Mouse (Mus musculus): ENCODE measurements around the gene Ube2g2. TPM values are rescaled to one million over a fixed set of nuclear protein-coding genes. Genes with fewer than 3 reads are reported as not detected.

Gene Ube2g2
- polyA plus RNA-seq, 1 experiment from 2014 or later, result 65.0 TPM

DNA sequence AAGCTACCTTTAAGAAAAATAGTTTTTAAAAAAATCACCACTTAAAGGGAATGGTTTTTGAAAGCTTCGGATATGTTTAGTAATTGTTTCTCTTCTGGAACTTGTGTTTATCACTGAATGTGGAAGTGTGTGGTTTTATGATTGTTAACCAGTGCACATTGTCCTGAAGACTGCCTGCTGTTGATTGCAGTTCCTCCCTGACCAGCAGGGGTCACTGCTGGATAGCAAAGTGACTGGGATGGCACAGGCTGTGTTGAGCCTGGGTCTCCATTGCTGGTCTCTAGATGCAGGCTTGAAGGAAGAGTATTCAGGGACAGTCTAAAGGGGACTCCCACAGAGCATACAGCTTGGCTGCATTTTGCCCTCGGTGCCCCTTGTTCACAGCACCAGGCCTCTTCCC, 5.4 kb downstream of the Ube2g2 start:
- Histone ChIP-seq H3K27ac (no peak overlapping the region), H3K9me3 (no peaks in the 10 kb centered on the region), H3K9ac (no peak overlapping the region), H3K4me3 (replicated peaks) (no peak overlapping the region), H3K27me3 (replicated peaks) (no peaks in the 10 kb centered on the region), H3K4me1 (replicated peaks) (peaks cover 30% of the 10 kb centered on the region), H3K4me2 (replicated peaks) (no peak overlapping the region), H3K36me3 (peaks cover 4% of the 10 kb centered on the region; the same call in 1 of the 2 replicates)
- WGBS, result 42% methylated on average over 2 of the region's 2 CpGs
- ATAC-seq, result peak; percentile 76

- H3K27ac ChIP-seq, result no peak overlapping the region
- H3K9me3 ChIP-seq, result no peaks in the 10 kb centered on the region
- H3K9ac ChIP-seq, result no peak overlapping the region
- no peaks in the 10 kb centered on the region for H3K27me3 ChIP-seq (replicated peaks)
- WGBS, result 82% methylated on average over 3 of the region's 3 CpGs
- H3K4me1 ChIP-seq (replicated peaks), result peaks cover 23% of the 10 kb centered on the region
- no peak for ATAC-seq
- H3K4me3 ChIP-seq (replicated peaks), result no peak overlapping the region
- H3K36me3 ChIP-seq, result peaks cover 6% of the 10 kb centered on the region; the same call in 1 of the 2 replicates
- no peak overlapping the region for H3K4me2 ChIP-seq (replicated peaks)
These were observed 7.1 kb downstream of the Ube2g2 start for GRCm38 (mm10) chr10:77629163-77629562.

DNA sequence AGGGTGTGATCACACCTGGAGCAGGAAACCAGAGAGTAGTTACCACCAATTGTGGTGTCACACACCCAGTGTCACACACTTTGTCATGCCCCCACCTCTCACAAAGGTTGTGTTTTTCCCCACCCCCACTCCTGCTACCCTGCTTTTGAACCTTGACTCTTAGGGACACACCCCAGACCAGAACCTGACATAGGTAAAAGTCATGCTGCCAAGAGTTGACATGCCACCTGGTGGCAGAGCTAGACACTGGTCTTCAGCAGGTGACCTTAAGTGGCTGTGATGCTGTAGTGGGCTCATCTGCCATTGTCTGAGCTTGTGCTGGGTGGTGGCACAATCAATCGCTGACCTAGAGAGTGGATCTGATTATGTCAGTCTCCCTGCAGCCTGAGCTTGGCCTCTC, 7.9 kb downstream of the Ube2g2 start:
- H3K9me3 ChIP-seq, result no peaks in the 10 kb centered on the region
- no peak overlapping the region for H3K27ac ChIP-seq
- WGBS, result 72% methylated on average over 1 of the region's 1 CpGs
- H3K4me2 ChIP-seq (replicated peaks), result no peak overlapping the region
- H3K4me1 ChIP-seq (replicated peaks), result peaks cover 20% of the 10 kb centered on the region
- peak; percentile 18; the same call in 1 of the 2 replicates for ATAC-seq
- H3K36me3 ChIP-seq, result peaks cover 6% of the 10 kb centered on the region; the same call in 1 of the 2 replicates
- no peak overlapping the region for H3K4me3 ChIP-seq (replicated peaks)
- no peaks in the 10 kb centered on the region for H3K27me3 ChIP-seq (replicated peaks)
- H3K9ac ChIP-seq, result no peak overlapping the region

- Histone ChIP-seq H3K4me3 (replicated peaks) (no peak overlapping the region), H3K36me3 (peaks cover 15% of the 10 kb centered on the region; the same call in 1 of the 2 replicates), H3K4me1 (replicated peaks) (peaks cover 15% of the 10 kb centered on the region), H3K9me3 (no peaks in the 10 kb centered on the region), H3K27me3 (replicated peaks) (no peaks in the 10 kb centered on the region), H3K4me2 (replicated peaks) (no peak overlapping the region), H3K27ac (no peak overlapping the region), H3K9ac (no peak overlapping the region)
- WGBS, result 75% methylated on average over 6 of the region's 6 CpGs
- ATAC-seq, result 0 out of 2 replicates have a peak, but pooled peaks have one; percentile 34
These were observed 11.9 kb downstream of the Ube2g2 start for GRCm38 (mm10) chr10:77634016-77634415.

DNA sequence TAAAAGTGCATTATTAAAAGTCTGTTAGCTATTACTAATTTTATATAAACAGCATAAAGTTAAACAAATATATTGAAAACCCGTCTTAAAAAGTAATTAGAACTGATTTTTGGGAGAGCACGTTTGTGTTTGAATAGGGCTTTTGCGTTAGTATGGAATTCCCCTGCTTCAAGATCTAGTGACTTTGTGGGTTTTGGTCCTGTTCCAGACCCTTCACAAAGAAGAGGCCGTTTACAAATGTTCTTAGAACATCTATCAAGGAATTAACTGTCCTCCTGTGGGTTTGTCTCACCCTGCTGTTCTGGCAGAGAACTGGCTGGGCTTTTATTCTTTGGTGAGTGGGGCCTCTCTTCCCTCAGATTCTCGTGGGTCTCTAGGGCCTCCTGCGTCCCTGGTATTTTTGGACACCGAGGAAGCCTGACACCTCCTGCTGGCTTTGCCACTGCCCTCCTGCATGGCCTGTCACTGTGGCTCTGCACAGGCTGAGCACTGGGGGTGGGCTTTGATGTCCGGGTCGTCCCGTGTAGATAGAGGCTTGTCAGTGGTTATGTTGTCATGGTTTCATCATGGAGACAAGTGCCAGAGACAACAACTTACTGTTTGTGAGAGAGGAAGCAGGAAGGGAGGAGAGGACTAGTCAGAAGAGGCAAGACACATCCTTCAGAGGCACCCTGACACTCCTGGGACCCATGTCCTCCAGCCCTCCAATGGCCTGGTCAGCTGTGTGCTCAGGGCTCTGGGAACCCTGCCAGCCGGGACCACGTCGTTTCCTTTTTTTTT, 12.6 kb downstream of the Ube2g2 start:
- H3K4me3 ChIP-seq (replicated peaks), result no peak overlapping the region
- no peaks in the 10 kb centered on the region for H3K9me3 ChIP-seq
- ATAC-seq, result 0 out of 2 replicates have a peak, but pooled peaks have one; percentile 28
- H3K27ac ChIP-seq, result no peak overlapping the region
- peaks cover 15% of the 10 kb centered on the region; the same call in 1 of the 2 replicates for H3K36me3 ChIP-seq
- WGBS, result 59% methylated on average over 13 of the region's 13 CpGs
- H3K27me3 ChIP-seq (replicated peaks), result no peaks in the 10 kb centered on the region
- peaks cover 15% of the 10 kb centered on the region for H3K4me1 ChIP-seq (replicated peaks)
- H3K9ac ChIP-seq, result no peak overlapping the region
- no peak overlapping the region for H3K4me2 ChIP-seq (replicated peaks)

GRCm38 (mm10) chr10:77636234-77636922, 14.3 kb downstream of the Ube2g2 start:
- no peak overlapping the region for H3K4me3 ChIP-seq (replicated peaks)
- no peak overlapping the region for H3K9ac ChIP-seq
- no peak for ATAC-seq
- H3K9me3 ChIP-seq, result no peaks in the 10 kb centered on the region
- H3K27ac ChIP-seq, result no peak overlapping the region
- no peaks in the 10 kb centered on the region for H3K27me3 ChIP-seq (replicated peaks)
- H3K4me2 ChIP-seq (replicated peaks), result no peak overlapping the region
- peaks cover 13% of the 10 kb centered on the region for H3K36me3 ChIP-seq
- H3K4me1 ChIP-seq (replicated peaks), result peaks cover 10% of the 10 kb centered on the region; the same call in 1 of the 2 replicates
- 88% methylated on average over 7 of the region's 7 CpGs for WGBS

- Histone ChIP-seq H3K9ac (no peak overlapping the region), H3K4me2 (replicated peaks) (no peak overlapping the region), H3K4me1 (replicated peaks) (peaks cover 8% of the 10 kb centered on the region; the same call in 1 of the 2 replicates), H3K27me3 (replicated peaks) (no peaks in the 10 kb centered on the region), H3K4me3 (replicated peaks) (no peak overlapping the region), H3K9me3 (no peaks in the 10 kb centered on the region), H3K27ac (no peak overlapping the region), H3K36me3 (peaks cover 28% of the 10 kb centered on the region)
- 82% methylated on average over 6 of the region's 6 CpGs for WGBS
- ATAC-seq, result no peak
These were observed 16.9 kb downstream of the Ube2g2 start for GRCm38 (mm10) chr10:77638956-77639355.

GRCm38 (mm10) chr10:77643160-77643559, 21.1 kb downstream of the Ube2g2 start:
- no peak for ATAC-seq
- Histone ChIP-seq H3K4me3 (replicated peaks) (no peak overlapping the region), H3K27me3 (replicated peaks) (no peaks in the 10 kb centered on the region), H3K9me3 (no peaks in the 10 kb centered on the region), H3K36me3 (peaks cover 42% of the 10 kb centered on the region), H3K4me2 (replicated peaks) (no peak overlapping the region), H3K4me1 (replicated peaks) (0 out of 2 replicates have a peak, but pooled peaks cover 2% of the 10 kb centered on the region), H3K9ac (no peak overlapping the region), H3K27ac (no peak overlapping the region)
- 78% methylated on average over 7 of the region's 7 CpGs for WGBS

- Histone ChIP-seq H3K9ac (no peak overlapping the region), H3K36me3 (peaks cover 37% of the 10 kb centered on the region), H3K4me1 (replicated peaks) (no peaks in the 10 kb centered on the region), H3K27ac (no peak overlapping the region), H3K27me3 (replicated peaks) (no peaks in the 10 kb centered on the region), H3K4me2 (replicated peaks) (no peak overlapping the region), H3K9me3 (no peaks in the 10 kb centered on the region), H3K4me3 (replicated peaks) (no peak overlapping the region)
- 89% methylated on average over 5 of the region's 5 CpGs for WGBS
- no peak for ATAC-seq
These were observed 23.5 kb downstream of the Ube2g2 start for GRCm38 (mm10) chr10:77645571-77645970.

GRCm38 (mm10) chr10:77647461-77647860, 25.4 kb downstream of the Ube2g2 start:
- WGBS, result 54% methylated on average over 1 of the region's 1 CpGs
- H3K27ac ChIP-seq, result no peak overlapping the region
- no peaks in the 10 kb centered on the region for H3K9me3 ChIP-seq
- no peak for ATAC-seq
- no peaks in the 10 kb centered on the region for H3K4me1 ChIP-seq (replicated peaks)
- peaks cover 29% of the 10 kb centered on the region; the same call in 1 of the 2 replicates for H3K36me3 ChIP-seq
- no peak overlapping the region for H3K4me2 ChIP-seq (replicated peaks)
- H3K4me3 ChIP-seq (replicated peaks), result no peak overlapping the region
- H3K9ac ChIP-seq, result no peak overlapping the region
- no peaks in the 10 kb centered on the region for H3K27me3 ChIP-seq (replicated peaks)

DNA sequence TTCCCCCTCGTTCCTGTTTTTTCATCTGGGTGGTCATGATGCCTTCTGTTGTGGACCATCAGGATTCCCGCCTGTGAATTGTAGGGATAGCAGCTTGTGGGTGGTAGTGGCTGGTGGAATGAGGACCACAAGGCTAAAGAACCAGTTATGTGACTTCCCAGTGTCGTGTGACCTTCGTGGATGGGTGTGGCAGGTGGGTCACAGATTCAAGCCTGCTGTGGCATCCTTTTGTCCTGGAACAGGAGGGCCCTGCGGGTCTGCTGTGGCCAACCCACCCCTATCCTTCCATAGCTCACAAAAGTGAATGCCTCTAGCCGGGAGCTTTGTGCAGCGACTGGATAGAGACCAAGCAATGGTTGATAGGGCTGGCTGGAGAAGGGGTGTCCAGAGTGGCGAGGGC, 25.8 kb downstream of the Ube2g2 start:
- H3K4me3 ChIP-seq (replicated peaks), result no peak overlapping the region
- no peaks in the 10 kb centered on the region for H3K9me3 ChIP-seq
- WGBS, result 83% methylated on average over 8 of the region's 8 CpGs
- no peak overlapping the region for H3K27ac ChIP-seq
- H3K27me3 ChIP-seq (replicated peaks), result no peaks in the 10 kb centered on the region
- ATAC-seq, result no peak
- peaks cover 29% of the 10 kb centered on the region; the same call in 1 of the 2 replicates for H3K36me3 ChIP-seq
- H3K4me2 ChIP-seq (replicated peaks), result no peak overlapping the region
- H3K9ac ChIP-seq, result no peak overlapping the region
- no peaks in the 10 kb centered on the region for H3K4me1 ChIP-seq (replicated peaks)

DNA sequence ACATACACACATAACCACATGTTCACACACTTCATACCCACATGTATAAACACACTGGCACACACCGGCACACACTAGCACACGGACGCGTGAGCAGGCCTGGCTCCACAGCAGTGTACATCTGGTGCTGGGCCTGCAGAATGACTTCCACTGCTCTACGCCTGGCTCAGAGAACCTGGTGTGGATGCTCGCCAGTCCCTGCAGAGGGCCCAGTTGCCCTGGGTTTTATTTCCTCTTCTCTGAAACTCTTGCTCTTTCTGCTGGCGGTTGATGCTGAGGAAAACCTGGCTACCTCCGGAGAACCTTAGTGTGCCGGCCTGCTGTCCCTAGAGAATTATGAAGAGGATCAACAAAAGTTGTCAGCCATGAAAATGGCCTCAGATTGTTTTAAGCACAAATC, 30.0 kb downstream of the Ube2g2 start:
- Histone ChIP-seq H3K4me2 (replicated peaks) (no peak overlapping the region), H3K4me1 (replicated peaks) (no peaks in the 10 kb centered on the region), H3K27ac (no peak overlapping the region), H3K4me3 (replicated peaks) (no peak overlapping the region), H3K9ac (no peak overlapping the region), H3K27me3 (replicated peaks) (no peaks in the 10 kb centered on the region), H3K36me3 (no peaks in the 10 kb centered on the region), H3K9me3 (no peaks in the 10 kb centered on the region)
- WGBS, result 86% methylated on average over 9 of the region's 9 CpGs
- no peak for ATAC-seq

Measured in intestine, embryonic 15.5 days (tissue).